Mouse (Mus musculus): ENCODE data around the gene Flvcr2. TPM values are rescaled to one million over a fixed set of nuclear protein-coding genes. Genes with fewer than 3 reads are reported as not detected.

The Flvcr2 gene
- total RNA-seq, 2 experiments from 2014 or later: not detected

DNA sequence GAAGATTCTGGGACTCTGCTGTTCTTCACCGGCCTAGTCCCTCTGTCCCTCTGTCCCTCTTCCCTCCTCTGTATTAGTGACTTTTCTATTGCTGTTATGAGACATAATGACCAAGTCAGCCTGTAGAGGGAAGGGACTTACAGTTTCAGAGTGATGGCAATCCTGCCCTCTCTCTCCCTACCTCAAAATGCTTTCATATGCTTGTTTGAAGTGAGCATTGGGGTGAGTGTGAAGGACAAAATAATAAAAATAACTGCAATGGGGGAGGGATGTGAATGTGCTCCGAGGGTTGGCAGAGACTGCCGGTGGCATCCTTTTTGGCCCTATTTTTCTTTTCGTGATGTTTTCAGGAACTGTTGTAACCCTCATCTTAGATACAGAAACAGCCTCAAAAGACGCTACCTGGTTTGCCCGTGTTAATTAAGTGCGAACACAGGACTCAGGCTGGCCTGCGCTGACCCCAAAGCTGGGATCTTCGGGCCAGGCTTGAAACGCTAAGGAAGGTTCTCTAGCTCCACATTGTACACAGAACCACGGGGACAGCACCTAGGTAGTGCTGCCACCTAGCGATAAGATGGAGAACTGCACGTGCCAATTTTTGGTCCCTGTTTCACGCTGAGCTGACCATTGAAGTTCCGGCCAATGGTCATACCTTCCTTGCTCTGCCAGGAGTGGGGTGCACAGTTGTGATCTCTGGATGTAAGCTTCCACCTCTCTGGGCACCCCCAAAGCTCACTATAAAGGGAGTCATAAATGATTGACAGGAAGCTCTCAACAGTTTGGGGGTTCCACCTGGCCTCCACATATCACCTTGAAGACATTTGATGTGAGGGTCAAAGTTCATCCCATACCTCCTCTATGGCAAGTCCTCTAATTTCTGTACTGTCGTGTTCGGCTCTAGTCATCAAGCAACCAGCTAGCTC, 17.1 kb upstream of the Flvcr2 start:
- ATAC-seq (replicated peaks; ENCODE audit: poor library complexity): peak; percentile 88

DNA sequence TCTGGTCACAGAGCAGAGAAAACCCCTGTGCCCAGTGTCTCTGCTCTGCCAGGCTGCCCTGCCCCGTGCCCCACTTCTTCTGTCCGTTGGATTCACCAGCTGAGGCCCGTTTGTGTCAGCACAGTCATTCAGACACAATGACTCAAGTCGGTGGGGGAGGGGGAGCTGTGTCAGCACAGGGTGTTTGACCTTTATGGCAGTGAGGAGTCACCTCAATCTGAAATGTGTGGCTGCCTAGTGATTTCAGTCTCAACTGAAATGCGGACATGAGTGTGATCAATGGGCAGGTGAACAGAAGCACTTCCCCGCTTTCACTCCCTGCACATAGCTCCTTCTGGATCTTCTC, 16.4 kb upstream of the Flvcr2 start:
- no peak for ATAC-seq (replicated peaks; ENCODE audit: poor library complexity)

DNA sequence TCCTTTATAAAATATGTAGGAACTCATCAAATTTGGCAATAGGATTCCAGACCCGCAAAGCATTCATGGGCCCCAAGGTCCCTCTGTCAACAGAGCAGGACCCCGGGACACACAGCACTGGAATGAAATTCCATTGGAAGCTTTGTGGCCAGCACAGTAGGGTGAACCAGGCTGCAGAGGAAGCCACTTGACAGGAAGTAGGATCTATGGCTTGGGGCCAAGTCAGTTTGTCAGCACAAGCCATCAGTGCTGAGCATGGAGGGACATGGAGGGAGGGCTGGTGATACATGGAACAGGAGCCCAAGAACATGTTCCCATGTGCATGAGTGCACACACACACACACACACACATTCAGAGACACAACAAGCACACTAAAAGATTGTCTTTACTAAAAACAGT, 10.1 kb upstream of the Flvcr2 start:
- ATAC-seq (replicated peaks; ENCODE audit: poor library complexity): no peak

DNA sequence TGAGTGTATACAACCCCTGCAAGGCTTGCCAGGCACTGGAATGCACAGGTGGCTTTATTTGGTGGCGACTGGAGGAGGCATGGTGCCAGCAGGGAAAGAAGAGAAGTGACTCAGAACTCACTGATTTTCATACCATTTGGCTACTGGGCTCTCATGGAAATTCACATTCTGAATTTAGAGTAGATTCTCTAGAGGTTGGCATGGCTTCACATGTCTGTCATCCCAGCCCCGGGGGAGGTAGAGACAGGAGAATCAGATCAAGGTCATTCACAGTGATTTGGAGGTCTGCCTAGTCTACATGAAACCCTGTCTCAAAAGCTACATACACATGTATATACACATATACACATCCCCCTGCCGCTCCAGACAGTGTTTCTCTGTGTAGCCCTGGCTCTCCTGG, 9.4 kb upstream of the Flvcr2 start:
- no peak for ATAC-seq (replicated peaks; ENCODE audit: poor library complexity)

DNA sequence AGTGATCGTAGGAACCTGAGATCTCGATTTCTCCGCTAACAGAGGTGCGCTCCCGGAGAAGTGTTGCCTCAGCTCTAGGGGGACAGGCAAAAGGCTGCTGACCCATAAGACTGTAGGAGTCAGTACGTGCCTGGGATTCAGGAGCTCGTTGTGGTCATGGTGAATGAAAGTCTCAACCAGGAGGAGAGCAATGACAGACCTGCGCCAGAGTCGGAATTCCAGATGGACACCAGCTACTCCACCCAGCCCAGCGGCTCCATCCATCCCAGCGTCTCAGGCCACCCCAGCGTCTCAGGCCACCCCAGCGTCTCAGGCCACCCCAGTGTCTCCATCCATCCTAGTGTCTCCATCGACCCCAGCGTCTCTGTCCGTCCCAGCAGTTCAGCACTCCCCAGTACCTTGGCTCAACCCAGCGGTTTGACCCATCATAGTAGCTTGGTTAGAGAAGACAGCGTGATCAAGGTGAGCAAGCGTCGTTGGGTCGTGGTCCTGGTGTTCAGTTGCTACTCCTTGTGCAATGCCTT, 419 bp downstream of the Flvcr2 start:
- ATAC-seq (replicated peaks; ENCODE audit: poor library complexity): 0 out of 2 replicates have a peak, but pooled peaks have one; percentile 3

DNA sequence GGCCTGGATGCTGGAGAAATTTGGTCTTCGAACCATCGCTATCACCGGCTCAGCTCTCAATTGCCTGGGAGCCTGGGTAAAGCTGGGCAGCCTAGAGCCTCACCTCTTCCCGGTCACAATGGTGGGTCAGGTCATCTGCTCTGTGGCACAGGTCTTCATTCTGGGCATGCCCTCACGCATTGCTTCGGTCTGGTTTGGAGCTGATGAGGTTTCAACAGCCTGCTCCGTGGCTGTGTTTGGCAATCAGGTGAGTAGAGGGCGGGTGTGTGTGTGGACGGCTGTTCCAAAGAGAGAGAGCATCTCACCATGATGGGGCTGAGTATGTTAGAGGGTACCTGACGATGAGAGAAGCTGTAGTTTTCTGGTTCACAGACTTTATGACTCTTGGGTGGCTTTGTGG, 1.0 kb downstream of the Flvcr2 start:
- ATAC-seq (replicated peaks; ENCODE audit: poor library complexity): no peak

DNA sequence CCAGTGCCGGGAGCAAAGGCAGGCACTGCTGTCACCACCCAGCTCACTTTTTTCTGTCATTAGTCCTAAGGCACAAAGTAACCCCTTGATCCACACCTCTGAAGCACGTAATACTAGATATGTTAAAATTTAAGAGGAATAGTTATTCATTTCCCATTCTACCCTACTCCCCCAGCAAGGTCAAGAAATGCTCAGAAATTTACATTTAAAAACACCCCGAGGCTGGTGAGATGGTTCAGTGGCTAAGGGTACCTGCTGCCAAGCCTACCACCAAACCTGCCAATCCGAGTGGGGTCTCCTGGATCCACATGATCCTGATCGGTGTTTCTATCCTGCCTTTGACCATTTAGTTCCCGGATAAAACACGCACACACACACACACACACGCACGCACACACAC, 3.5 kb downstream of the Flvcr2 start:
- ATAC-seq (replicated peaks; ENCODE audit: poor library complexity): no peak

DNA sequence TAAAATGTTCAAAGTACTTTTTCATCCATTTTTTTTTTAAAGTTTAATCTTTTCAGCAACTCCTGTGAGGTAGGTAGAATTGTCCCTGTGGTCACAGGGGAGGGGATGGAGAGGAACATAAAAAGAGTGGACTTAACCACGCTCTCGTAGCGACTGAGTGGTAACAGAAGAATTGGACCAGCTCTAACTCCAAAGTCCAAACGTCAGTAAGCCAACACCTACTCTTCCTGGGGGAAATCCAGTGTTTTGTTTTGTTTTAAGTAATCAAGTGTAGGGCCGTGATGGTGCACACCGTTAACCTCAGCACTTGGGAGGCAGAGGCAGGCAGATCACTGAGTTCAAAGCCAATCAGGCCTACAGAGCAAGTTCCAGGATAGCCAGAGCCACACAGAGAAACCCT, 5.8 kb downstream of the Flvcr2 start:
- no peak for ATAC-seq (replicated peaks; ENCODE audit: poor library complexity)

DNA sequence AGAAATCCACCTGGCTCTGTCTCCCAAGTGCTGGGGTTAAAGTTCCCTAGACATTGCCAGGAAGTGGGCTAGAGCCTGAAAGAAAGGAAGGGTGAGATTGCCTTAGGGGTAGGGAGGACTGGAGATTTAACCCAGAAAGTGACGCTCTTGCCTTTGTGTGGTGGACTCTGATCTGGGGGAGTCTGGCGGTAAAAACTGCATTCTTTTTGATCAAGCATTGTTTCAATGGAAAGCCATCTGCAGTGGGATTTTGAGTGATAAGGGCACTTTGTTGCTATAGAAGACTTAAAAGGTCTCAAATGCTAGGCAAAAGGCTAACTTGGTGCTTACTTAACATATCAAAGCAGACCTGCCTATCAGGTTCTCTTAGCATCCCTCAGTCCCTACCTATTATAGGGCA, 6.9 kb downstream of the Flvcr2 start:
- ATAC-seq (replicated peaks; ENCODE audit: poor library complexity): no peak

DNA sequence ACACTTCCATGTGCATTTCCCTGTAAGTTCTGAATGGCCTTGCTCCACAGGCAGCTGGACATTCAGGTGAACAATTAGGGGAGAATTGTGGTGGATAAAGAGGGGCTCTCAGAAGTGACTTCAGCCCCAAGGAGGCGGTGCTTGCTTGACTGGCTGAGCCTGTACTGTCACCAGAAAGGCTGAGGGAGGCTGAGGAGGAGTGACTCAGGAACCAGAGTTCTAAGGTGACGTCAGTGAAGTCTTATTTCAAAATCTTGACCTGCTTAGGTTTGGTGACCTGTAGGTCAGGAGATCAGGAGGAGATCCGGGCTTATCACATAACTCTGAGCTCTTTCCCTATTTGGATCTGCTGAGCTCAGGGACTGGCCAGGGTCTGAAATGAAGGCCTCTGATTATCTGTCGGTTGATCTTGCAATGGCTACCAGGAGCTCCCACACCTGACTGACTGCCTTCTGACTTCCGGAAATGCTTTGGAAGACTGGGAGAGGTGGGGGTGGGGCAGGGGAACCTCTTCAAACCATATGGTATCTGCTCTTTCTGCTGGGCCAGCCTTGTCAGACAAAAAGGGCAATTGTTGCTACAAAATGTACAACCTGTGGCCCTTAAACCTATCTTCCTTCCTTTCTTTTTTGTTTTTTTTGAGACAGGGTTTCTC, 8.4 kb downstream of the Flvcr2 start:
- no peak for ATAC-seq (replicated peaks; ENCODE audit: poor library complexity)

DNA sequence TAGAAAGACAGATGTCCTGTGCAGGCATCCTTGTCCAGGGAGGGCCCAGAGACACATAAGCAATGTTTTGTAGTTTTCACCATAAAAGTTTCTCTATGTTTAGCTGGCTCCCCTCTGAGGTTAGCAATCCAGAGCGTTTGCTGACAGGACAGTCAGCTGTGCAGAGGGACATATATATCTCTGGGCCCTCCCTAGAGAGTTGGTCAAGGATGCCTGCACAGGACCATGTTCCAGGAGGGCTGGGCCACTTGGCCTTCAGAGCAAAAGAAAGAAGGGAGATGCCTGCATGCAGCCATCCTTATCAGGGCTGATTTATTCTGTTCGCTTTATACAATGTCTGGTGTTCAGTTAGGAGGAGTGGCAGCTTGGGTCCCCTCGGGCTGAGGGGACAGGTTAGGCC, 10.1 kb downstream of the Flvcr2 start:
- no peak for ATAC-seq (replicated peaks; ENCODE audit: poor library complexity)

DNA sequence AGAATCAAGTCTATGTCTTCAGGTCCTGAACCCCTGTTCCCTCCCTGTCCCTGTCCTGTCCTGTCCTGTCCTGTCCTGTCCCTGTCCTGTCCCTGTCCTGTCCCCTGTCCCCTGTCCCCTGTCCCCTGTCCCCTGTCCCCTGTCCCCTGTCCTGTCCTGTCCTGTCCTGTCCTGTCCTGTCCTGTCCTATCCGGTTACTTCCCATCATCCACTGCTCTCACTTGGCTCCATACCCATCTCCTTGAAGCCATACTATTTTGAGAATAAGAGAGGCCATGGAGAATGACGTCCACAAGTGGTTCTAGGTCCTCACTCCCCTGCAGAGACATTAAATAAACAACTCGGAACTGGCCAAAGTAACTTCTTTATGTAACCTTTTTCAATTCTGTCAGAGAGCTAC, 10.7 kb downstream of the Flvcr2 start:
- no peak for ATAC-seq (replicated peaks; ENCODE audit: poor library complexity)

DNA sequence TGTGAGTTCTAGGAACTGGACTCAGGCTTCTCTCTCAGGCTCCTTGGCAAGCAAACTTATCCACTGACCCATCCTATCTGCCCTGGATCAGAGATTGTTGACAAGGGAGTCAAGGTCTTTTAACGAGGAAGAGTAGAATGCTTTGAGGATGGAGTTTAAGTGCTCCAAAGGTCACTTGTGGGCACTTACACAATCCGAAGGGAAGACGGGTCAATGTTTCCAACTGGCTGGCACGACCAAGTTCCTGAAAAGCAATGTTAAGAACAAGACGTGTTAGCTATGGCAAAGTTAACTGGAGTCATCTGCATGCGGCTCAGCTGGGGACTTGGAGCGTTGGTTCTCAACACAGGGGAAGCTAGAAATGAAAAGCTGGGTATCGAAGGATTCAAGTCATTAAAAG, 12.4 kb downstream of the Flvcr2 start:
- no peak for ATAC-seq (replicated peaks; ENCODE audit: poor library complexity)

DNA sequence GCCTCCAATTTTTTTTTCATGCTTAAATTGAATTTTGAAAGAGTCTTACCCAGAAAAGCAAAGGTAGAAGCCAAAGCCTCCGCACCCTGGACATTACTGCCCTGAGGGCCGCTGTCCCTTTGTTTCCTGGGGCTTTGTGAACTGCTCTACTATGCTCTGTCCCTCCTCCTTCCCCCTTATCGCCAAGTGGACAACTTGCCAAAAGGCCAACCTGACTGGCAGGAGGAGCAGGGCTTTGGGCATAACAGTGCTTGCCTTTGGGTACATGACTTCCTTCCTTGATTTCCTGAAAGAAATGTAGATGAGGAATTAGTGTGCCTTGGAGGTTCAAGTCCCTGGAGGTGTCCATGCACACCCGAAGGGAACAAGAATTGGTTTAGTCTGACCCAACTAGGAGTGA, 15.1 kb downstream of the Flvcr2 start:
- no peak for ATAC-seq (replicated peaks; ENCODE audit: poor library complexity)

DNA sequence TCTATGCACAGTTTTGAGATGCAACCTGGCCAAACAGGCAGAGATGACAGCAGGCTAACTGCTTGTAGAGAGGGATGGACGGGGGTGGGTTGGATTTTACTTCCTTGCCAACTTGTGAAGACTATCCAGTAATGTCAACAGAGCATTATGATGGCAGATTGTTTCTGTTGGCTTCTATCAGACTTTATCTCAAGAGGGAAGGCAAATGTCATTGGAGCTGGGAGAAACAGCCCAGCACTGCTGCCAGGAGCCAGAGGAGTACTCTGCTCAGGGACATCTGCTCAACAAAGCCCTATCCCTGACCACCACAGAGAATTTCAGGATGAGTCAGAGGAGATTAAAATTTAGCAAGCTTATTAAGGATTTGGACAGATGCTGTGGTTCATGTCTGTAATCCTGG, 18.3 kb downstream of the Flvcr2 start:
- no peak for ATAC-seq (replicated peaks; ENCODE audit: poor library complexity)

DNA sequence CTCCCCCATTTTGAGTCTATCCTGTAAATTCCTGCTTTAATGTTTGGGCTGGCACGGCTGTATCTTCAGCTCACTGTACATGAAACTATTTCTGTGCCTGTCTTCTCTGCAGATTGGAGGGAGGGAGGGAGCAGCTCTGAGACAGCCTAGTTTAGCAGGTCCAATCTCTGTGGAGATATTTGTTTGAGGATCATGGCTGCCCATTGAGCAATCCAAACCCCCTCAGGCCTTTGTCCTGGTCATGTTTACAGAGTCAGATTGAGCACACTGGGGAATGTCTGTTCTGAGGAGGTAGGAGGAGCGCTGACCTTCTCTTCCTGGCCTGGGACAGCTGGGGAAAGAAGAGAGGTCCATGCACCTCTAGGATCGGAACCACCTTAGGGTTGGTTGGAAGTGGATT, 19.9 kb downstream of the Flvcr2 start:
- ATAC-seq (replicated peaks; ENCODE audit: poor library complexity): no peak

DNA sequence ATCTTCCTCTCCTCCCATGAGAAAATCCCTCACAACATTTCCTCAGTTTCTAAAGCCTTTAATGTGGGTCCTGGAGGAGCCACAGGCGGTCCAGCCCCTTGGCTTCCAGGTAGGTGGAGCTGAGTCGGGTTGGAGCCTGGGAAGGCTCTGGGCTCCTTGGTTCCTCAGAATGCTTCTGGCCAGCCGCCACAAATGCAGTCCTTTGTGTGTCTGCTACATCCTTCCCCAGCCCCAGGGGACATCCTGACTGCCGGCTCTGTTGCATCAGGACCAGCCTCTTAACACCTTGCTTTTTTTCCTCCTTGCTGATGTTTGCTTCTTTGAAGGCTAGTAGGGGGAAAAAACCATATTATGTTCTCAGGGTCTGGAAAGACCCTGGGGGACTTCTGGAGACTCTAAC, 21.4 kb downstream of the Flvcr2 start:
- no peak for ATAC-seq (replicated peaks; ENCODE audit: poor library complexity)

DNA sequence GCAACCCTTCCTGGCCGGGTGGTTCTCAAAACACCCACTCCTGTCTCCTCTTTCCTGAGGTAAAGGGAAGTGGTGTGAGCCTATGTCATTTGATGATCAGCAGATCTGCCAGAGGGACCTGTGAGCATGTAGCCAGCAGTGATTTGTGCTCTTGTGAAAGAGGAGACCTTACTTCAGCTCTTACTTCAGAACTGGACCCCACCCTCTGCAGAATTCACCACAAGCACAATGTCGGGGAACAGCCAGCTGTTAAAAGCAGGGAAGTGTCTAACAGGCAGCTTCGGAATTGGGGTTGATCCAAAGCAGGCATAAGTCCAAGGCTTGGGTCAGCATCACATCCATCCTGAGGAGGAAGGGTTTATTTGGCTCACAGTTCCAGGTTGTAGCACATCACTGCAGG, 25.0 kb downstream of the Flvcr2 start:
- ATAC-seq (replicated peaks; ENCODE audit: poor library complexity): peak; percentile 63

DNA sequence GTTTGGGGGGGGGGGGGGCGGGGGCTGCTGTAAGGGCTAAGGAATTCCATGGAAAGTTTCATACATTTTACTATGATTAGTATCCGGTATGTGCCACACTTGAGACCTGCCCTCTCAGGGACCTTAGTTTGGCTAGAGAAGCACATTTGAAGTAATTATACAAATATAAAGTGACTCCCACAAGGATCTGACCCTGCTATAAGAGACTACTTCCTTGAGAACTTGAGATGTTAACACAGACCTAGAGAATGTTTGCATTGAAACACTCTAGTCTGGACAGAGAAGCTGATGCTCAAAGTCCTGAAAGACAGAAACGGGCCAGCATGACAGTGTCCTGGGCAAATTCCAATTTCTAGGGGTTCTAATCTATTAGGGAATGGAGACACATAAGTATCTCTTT, 32.6 kb downstream of the Flvcr2 start:
- no peak for ATAC-seq (replicated peaks; ENCODE audit: poor library complexity)

DNA sequence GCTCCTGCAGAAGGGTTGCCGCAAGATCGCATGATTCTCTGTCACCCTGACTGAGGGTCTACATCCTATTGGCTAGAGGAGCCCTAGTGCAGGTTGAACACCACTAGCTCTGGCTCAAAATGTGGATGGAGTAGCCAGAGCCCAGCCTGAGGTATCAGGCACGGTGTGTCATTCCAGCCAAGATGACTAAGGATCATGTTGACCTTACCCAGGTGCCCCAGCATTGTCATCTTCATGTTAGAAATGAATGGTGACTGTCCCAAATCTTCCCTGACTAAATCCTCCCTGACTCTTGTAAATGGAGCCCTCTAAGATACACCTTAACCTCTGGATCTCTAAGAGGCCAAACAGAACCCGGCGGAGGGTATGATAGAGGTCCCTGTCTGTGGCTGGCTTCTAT, 33.4 kb downstream of the Flvcr2 start:
- ATAC-seq (replicated peaks; ENCODE audit: poor library complexity): no peak

DNA sequence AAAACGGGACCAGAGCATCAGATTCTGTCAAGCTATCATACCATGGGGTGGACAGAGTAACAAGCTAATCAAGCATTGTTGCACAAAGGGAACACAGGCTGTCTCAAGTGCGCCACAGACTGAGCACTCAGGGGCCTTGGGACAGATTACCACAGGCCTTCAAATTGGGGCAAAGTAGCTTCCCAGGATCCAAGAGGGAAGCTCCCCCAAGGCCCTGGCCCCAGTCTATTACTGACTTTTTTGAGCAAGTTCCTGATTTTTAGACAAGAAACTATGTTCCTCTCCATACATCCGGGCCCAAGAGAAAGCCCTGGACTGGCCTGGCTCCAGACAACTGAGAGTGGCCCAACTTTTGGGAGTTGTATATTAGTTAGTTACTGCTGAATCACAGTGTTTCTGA, 35.3 kb downstream of the Flvcr2 start:
- no peak for ATAC-seq (replicated peaks; ENCODE audit: poor library complexity)
